Mouse (Mus musculus) ES-CJ7 (cell line): ENCODE measurements at regions not wholly inside any gene's neighbourhood (a gene's known extent, or its start where the extent isn't known, plus 50 kb on each side); places are given as distances from the start of the nearest gene placed in this dataset.
A peak's percentile ranks its signal among the peaks of the same experiment; 100 is the strongest.

Experiments used
- DNase-seq: peaks from one replicate; pipeline ENCODE4 v3.0.0; 2011; ENCODE audit warnings: low read depth, low spot score

DNA sequence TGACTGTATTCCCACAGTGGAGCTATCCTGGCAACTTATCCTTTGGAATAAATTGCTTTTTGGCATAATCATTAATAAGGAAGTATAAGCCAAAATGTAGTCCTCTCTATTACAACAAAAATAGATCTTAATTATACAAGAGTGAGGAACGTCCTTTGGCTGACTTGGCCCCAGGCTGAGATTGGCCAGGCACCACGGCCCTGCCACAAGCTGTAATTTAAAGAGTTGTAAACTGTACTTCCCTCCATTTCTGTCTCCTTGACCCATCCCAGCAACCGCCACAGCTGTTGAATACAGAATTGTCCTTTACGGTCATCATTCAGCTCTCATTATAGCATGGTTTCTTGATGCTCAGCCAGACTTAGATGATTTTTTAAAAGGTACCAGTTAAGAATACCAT, 119.6 kb upstream of the Smad1 start:
- no peak for DNase-seq

DNA sequence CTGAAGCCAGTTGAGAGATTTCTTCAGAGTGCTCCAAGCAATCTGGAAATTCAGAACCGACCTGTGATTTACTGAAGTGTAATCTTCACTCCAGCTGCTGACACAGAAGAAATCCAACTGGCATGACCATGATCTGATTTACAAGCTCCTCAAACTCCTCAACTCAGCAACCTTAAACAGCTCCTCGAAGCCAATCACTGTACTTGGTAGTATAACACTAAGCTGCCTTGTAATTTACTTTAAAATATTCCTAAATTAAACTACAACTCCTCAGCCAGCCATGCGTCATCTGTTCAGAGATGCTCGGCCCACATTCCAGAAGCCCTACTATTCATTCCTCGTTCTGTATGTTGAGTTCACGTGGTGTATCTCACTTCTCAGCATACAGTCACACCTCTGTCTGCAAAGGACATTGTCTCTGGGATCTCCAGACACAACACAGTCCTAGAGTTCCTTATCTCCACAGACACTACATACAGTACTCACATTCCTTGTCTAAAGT, 116.0 kb upstream of the Smad1 start:
- no peak for DNase-seq

DNA sequence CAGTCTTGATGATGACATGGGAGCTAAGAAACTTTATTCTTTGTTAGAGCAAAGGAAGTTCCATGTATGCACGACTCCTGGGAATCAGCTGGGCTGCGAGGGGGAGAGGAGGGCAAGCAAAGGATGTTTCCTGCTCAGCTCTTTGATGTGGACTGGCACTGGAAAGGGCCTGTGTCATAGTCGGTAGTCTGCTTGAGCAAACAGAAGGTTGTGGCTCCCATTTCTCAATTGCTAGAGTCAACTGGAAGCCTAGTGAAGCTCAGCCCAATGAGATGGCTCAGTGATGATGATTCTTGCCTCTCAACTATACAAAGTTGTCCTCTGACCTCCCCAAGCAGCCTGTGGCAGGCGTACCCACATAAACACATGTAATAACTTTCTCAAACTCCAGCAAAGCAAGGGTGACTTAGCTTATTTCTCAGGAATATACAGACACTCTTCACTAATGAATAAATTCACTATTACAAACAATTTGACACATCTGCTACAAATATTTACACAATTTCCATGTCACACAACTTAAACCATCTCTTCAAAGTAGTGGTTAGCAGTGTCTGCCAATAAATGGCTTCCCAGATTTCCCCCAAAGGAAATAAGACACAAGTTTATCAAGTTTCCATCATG, 115.4 kb upstream of the Smad1 start:
- DNase-seq: no peak

DNA sequence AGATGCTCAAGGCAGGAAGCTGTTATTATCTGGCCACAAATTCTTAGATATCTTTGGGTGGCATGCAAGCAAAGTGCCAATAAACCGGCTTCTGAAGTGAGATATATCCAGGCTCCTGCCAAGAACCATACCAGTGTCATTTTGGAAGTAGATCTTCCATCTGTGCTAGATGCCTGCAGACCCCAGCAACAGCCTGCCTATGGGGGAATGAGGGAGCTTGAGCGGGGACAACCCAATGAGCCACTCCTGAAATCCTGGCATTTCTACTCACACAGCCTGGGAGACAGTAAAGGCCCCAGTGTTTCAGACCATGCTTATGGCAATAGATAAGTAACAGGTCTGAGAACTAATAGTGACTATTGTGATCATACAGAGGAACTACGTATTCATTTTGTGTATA, 109.3 kb upstream of the Smad1 start:
- no peak for DNase-seq

DNA sequence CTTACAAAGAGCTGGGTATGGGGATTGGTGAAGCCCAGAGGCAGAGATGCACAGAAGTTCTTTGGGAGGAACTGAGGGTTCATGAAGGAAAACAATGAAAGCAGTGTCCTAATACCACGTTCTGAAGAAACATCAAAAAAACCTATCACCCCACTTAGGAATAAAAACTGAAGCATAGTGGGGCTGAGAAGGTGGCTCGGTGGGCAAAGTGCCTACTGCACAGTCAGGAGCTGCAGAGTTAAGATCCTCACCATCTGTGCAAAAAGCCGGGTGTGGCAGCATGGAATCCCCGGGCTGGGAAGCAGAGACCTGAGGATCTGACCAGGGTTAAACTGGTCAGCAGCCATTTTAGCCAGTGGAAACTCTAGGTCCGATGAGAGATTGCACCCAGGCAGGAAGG, 106.1 kb upstream of the Smad1 start:
- no peak for DNase-seq

DNA sequence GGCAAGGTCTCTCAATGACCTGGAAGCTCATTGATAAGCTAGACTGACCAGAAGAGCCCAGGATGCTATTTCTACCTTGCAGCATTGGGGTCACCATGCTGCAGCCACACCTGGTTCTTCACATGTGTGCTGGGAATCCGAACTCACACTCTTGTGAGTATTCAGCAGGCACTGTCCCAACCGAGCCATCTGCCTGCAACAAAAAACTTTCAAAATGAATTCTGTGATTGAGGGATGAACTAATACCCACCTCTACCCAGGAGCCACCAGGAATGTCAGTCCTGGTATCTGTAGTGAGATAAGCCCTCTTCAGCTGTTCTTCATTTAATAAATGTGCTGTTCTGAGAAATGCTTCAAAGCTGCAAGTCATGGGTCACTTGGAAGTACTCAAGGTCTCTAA, 104.6 kb upstream of the Smad1 start:
- no peak for DNase-seq

DNA sequence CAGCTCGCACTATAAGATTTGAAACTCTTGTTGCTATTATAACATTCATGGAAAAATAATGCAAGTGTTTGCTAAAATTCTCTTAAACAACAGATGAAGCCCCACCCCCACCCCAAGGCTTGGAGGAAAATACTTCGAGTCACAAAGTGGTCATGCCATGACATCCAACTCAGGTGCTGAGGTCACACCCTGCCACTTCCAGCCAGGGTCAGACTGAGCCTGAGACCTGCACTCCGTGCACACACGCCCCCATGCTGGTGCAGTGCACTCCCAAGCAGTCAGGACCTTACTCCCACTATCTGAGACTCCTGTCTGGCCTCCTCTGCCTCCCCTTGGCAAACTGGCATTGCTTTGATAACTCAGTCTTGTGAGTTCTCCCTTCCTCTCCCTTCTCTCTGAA, 102.7 kb upstream of the Smad1 start:
- DNase-seq: no peak

DNA sequence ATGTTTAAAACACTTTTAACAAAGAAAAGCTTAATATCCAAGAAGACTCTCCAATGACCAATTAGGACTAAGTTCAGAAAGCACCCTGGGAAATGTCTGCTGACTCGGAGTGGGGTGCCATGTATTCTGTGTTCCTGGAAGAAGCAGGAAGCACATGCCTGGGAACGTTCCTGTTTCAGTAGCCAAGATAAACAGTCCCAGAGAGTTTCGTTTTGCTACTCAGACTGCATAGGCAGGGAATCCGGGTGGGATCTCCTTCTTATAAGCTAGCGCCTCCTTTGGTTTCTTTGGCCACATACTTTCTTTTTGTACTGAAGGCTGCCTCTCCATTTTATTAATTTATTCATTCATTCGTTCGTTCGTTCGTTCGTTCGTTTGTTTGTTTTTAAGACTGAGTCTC, 101.9 kb upstream of the Smad1 start:
- no peak for DNase-seq

DNA sequence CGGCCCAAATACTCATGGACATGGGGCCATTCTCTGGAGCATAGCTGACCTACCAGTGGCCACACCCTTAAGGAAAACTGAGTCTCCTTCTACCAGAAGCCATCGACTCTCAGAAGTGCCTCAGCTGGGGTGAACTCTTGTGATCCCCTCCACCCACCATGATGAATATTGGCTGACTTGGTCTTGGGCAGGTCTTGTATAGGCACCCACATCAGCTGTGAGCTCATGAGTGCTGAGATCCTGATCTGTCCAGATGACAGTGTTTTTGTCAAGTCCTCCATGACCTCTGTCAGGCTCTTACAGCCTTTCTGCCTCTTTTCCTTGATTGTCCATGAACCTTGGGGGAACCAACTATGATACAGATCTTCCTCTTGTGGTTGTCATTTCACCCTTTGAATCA, 99.9 kb upstream of the Smad1 start:
- DNase-seq: no peak

DNA sequence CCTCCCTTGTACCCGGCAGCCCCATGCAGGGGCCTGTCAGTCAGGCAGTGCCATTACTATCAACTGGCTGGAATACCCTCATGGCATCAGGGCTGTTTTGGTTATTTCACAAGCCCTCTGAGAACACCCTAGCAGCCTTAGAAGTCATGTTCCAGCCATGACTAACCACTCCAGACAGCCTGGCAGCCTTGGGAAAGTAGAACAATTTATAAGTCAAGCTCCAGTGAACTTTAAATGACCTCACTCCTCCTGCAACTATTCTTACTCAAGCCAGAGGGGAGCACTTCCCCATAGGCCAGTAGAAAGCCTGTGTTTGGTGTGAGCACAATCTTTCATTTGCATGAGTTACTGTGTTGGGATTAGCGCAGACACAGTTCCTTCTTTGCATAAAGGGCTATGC, 99.3 kb upstream of the Smad1 start:
- DNase-seq: no peak

DNA sequence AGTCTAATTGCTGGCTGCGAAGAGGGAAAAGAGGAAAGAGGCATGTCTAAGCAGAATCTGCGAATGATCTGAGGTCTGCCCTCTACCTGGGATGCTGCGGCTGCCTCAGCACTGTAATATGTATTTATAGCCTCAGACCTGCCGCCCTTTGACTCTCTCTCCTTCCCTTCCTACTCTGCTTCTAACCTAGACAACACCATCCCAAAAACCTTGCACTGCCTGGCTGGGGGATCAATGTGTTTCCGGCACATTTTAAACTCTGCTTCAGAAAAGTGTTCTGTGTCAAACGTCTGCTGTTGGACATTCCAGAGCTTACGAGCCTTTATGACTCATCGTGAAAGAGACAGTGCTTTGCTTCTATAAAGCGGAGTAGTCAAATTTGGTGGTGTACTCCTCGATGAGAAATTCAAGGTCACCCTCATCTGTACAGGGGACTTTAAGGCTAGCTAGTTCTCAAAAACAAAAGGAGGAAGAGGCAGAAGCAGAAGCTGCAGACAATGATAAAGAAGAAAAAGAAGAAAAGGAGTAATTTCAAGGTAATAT, 91.9 kb upstream of the Smad1 start:
- no peak for DNase-seq

DNA sequence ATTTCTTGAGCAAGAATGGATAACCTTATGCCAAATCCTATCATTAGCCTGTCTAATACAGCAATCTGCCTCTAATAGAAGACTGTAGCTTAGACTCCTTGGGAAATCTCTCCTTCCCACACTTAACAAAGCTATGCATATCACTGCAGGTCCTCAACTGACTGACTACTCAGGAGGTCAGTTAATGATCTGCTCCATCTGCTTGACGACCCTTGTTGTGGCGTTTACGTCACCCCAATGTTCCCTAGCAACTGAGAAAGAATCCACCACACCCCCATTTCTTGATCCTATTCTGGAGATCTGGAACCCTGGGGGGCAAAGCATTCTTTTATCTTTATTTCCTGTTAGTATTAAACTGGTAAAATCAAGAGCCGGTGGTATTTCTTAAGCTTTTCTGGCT, 91.4 kb upstream of the Smad1 start:
- DNase-seq: no peak

DNA sequence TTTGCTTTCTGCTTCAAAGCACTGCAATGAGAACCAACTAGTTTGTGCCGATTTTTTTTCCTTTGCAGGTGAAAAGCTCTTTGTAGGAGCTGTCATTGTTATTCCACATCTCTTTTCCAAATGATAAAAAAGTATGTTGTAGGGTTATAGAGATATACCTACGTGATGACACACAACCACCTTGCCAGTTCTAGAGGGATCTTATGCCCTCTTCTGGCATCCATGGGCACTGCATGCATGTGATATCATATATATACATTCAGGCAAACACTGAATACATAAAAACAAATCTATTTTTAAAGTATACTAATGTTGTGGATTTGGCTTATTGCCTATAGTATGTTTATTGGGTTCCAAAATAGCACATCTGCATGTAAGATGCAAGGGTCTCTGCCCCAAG, 89.5 kb upstream of the Smad1 start:
- peak; percentile 41 for DNase-seq

DNA sequence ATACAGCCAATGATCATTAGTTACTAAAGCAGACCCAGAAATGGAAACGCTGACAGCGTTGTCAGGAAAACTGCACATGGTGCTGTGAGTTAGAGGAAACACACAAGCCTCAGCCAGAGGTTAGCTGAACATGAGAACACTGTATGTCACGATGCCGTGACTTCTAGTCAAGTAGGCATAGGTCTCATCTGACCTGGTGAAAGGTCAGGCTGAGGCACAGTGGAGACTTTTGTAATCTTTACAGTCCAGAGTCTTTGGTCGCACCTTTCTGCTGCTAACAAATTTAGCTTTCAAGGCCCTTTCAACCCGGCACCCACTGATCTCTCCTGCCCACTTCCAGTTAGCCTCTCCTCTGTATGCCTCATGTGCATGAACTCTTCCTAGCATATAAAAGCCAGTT, 88.3 kb upstream of the Smad1 start:
- no peak for DNase-seq

DNA sequence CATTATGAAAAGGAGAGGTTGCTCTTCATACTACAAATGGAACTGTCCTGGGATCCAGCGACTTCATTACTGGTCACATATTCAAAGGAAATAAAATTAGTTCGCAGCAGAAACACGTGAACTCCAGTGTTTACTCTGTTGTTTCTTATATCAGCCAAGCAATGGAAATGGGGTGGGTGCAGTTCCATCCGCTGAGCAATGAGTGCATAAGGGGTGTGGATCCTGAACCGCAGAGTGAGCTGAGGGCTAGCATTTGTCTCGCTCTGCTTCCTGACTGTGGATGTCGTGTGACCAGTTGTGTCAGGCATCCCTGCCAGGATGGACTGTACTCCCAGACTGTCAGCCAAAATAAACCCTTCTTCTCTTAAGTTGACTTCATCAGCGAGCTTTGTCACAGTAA, 80.0 kb upstream of the Smad1 start:
- DNase-seq: no peak

DNA sequence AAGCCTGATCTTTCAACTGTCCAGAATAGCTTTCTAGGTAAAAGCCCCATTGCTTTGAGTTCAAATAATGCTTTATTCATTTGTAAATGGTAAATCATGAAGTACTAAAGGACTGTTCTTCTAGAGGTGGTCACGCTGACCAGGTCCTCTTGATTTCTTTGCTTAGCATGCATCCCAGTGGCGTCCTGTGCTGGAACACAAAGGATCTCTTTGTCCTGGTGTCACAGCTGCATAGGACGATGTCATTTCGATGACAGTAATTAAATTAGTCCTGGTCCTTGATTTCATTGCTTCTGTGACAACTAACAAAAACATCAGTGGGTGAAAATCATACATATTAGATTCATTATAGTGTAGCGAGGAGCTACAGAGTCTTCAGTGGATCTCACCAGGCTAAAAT, 76.7 kb upstream of the Smad1 start:
- no peak for DNase-seq

DNA sequence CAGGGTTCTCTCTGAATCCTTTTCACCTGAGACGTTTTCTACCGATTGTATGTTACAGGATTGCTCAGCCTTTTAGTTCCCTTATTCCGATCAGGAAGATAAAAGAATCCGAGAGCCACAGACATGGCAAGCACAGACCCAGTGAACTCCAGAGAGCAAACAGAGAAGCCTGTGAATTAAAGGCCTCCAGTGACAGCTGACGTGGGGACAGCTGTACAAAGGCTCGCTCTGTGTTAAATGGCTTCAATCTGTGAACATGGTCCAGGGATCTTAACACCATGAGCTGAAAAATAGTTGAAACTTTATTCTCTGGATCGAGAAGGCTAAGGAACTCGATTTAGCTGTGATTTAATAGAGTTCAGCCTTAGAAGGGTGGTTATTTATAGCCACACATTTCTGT, 75.4 kb upstream of the Smad1 start:
- no peak for DNase-seq

DNA sequence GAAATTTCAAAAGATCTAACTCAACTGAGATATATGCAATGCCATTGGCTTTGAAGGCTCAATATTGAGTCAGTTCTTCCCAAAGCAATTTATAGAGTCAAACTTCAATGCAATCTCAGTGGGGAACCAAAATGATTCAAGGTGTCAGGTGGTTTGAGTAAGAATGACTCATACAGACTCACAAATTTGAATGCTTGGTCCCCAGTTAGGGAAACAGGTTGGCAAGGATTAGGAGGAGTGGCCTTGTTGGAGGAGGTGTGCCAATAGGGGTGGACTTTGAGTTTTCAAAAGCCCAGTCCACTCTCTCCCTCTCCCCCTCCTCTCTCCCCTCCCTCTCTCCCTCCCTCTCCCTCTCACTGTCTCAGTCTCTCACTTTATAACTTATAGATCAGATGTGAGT, 52.8 kb upstream of the Smad1 start:
- no peak for DNase-seq

DNA sequence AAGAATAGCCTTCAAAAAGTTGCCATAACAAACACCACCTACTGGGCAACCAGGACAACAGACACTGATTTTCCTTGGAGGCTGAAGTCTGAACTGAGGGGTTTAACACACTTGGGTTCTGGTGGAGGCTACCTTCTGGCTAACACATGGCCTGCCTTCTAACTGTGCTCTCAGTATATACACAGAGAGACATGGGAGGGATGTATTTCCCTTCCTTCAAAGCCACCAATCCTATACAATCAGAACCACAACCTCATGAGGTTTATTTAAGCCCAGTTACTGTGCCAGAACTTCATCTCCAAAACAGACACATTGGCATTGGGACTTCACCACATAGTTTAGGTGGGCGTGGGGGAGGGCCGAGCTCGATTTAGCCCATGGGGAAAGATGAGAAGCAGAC, 50.1 kb upstream of the Smad1 start:
- no peak for DNase-seq
